Mouse (Mus musculus): ENCODE measurements around the gene Slco2a1.

- TF ChIP-seq POLR2A (IDR thresholded peaks at IDR 0.05; ENCODE audit: extremely low read depth, insufficient read depth, low read length): no peak
- TF ChIP-seq CTCF (IDR thresholded peaks at IDR 0.05; ENCODE audit: extremely low read depth, insufficient read depth, low read length): no peak
Measured at GRCm38 (mm10) chr9:103110727-103111501, 122.4 kb downstream of the Slco2a1 start.
